ENCODE assay signal across 16 mouse cellular contexts in genomic region chr5:35395566-35396440, GRCm38 (mm10). TPM values are rescaled to one million over a fixed set of nuclear protein-coding genes. Genes with fewer than 3 reads are reported as not detected.
DNase-seq lines count a peak whose midpoint lies in the region; ATAC-seq and TF ChIP-seq lines count a peak whose summit lies in the region.
"Had no signal": no experiment of that assay in that cellular context is flagged by ENCODE, and none has a peak within 500 bp of the region (broad histone marks: within the 10 kb centered on the region; RNA-seq: fewer than 3 reads in every experiment).

No protein-coding gene starts in this region.

- no peak for ATAC-seq in heart, embryonic 16.5 days (replicated peaks; ENCODE audit: extremely low read depth, insufficient read depth, low FRiP score)
- ATAC-seq in lung, embryonic 16.5 days (ENCODE audit: low read depth), result no peak
- no peak for ATAC-seq in embryonic facial prominence, embryonic 13.5 days (ENCODE audit: insufficient number of reproducible peaks, insufficient read depth, low FRiP score, low TSS enrichment, low read depth)
- ATAC-seq in granulocyte monocyte progenitor cell, adult 5-6 weeks (replicated peaks; ENCODE audit: poor library complexity, severe bottlenecking), result no peak
- ATAC-seq: forebrain, embryonic 16.5 days had no signal

- 5% methylated on average over 9 of the region's 9 CpGs for WGBS in heart, embryonic 16.5 days
- 8% methylated on average over 9 of the region's 9 CpGs for WGBS in lung, embryonic 16.5 days
- 5% methylated on average over 9 of the region's 9 CpGs for WGBS in embryonic facial prominence, embryonic 13.5 days

- peak overlapping the region; percentile 42; the same call in 1 of the 2 replicates for H3K4me2 ChIP-seq in heart, embryonic 16.5 days (ENCODE audit: low read depth, low read length)
- peak overlapping the region; percentile 19; the same call in 1 of the 2 replicates for H3K4me2 ChIP-seq in lung, embryonic 16.5 days (ENCODE audit: low read depth, low read length)
- no peak overlapping the region for H3K4me2 ChIP-seq in embryonic facial prominence, embryonic 13.5 days
- H3K4me2 ChIP-seq in myocyte (ENCODE audit: low read depth), result peak overlapping the region; percentile 27

- H3K27ac ChIP-seq in heart, embryonic 16.5 days (ENCODE audit: low read length), result no peak overlapping the region
- no peak overlapping the region for H3K27ac ChIP-seq in lung, embryonic 16.5 days (ENCODE audit: low read length)
- no peak overlapping the region for H3K27ac ChIP-seq in embryonic facial prominence, embryonic 13.5 days

- peak overlapping the region; percentile 33 for H3K4me3 ChIP-seq in heart, embryonic 16.5 days (ENCODE audit: low read length)
- H3K4me3 ChIP-seq in lung, embryonic 16.5 days (ENCODE audit: low read length), result no peak overlapping the region
- 0 out of 2 replicates have a peak overlapping the region, but pooled peaks have one; percentile 5 for H3K4me3 ChIP-seq in embryonic facial prominence, embryonic 13.5 days
- H3K4me3 ChIP-seq in myocyte, result no peak overlapping the region

- H3K79me2 ChIP-seq in myocyte (ENCODE audit: control insufficient read depth, insufficient read depth), result no peaks in the 10 kb centered on the region

- no peak overlapping the region for H3ac ChIP-seq in myocyte (ENCODE audit: control insufficient read depth, insufficient read length)

- DNase-seq in heart, postnatal 4 days, result no peak
- DNase-seq in lung, postnatal 4 days, result no peak
- DNase-seq in adrenal gland, postnatal 36 days, result no peak
- DNase-seq: cerebellum, adult 8-10 months; gastrocnemius, postnatal 36 days; kidney, adult 18-20 months; layer of hippocampus, adult 9-11 months; left cerebral cortex, postnatal 4 days; lung, postnatal 10 days had no signal

- H3K36me3 ChIP-seq in heart, embryonic 16.5 days (ENCODE audit: control insufficient read depth, insufficient read depth), result no peaks in the 10 kb centered on the region
- no peaks in the 10 kb centered on the region for H3K36me3 ChIP-seq in lung, embryonic 16.5 days (ENCODE audit: control insufficient read depth, insufficient read depth, low read length)
- no peaks in the 10 kb centered on the region for H3K36me3 ChIP-seq in embryonic facial prominence, embryonic 13.5 days
- H3K36me3 ChIP-seq in myocyte (ENCODE audit: control insufficient read depth, insufficient read depth), result no peaks in the 10 kb centered on the region

- H3K4me1 ChIP-seq in heart, embryonic 16.5 days (ENCODE audit: control insufficient read depth, insufficient read depth, low read length), result peaks cover 13% of the 10 kb centered on the region
- peaks cover 12% of the 10 kb centered on the region for H3K4me1 ChIP-seq in lung, embryonic 16.5 days (replicated peaks; ENCODE audit: control insufficient read depth, insufficient read depth, low read length)
- peaks cover 30% of the 10 kb centered on the region for H3K4me1 ChIP-seq in embryonic facial prominence, embryonic 13.5 days

- no peaks in the 10 kb centered on the region for H3K9me3 ChIP-seq in heart, embryonic 16.5 days (replicated peaks; ENCODE audit: control insufficient read depth, low read length)
- H3K9me3 ChIP-seq in lung, embryonic 16.5 days (ENCODE audit: control insufficient read depth, low read length), result no peaks in the 10 kb centered on the region
- no peaks in the 10 kb centered on the region for H3K9me3 ChIP-seq in embryonic facial prominence, embryonic 13.5 days

- H3K9ac ChIP-seq in heart, embryonic 16.5 days (ENCODE audit: low read length), result no peak overlapping the region
- no peak overlapping the region for H3K9ac ChIP-seq in lung, embryonic 16.5 days (ENCODE audit: low read length)
- no peak overlapping the region for H3K9ac ChIP-seq in embryonic facial prominence, embryonic 13.5 days

- peaks cover 95% of the 10 kb centered on the region for H3K27me3 ChIP-seq in heart, embryonic 16.5 days (ENCODE audit: control insufficient read depth, insufficient read depth, low read length)
- peaks cover 96% of the 10 kb centered on the region for H3K27me3 ChIP-seq in lung, embryonic 16.5 days (ENCODE audit: control insufficient read depth, insufficient read depth, low read depth, low read length)
- peaks cover 97% of the 10 kb centered on the region for H3K27me3 ChIP-seq in embryonic facial prominence, embryonic 13.5 days
- H3K27me3 ChIP-seq in myocyte (ENCODE audit: control insufficient read depth, insufficient read depth, insufficient read length), result peaks cover 87% of the 10 kb centered on the region

- TF ChIP-seq POLR2A in myocyte (IDR thresholded peaks at IDR 0.05; ENCODE audit: insufficient read length, low read depth), result no peak

TF ChIP-seq in myocyte, 11 proteins besides CTCF, POLR2A, EP300 and RAD21:
- TF ChIP-seq TCF3 (IDR thresholded peaks at IDR 0.05; ENCODE audit: insufficient read length, low read depth), result no peak
- TF ChIP-seq REST (IDR thresholded peaks at IDR 0.05; ENCODE audit: insufficient read depth, insufficient read length), result no peak
- no peak for TF ChIP-seq E2F4 (IDR thresholded peaks at IDR 0.05; ENCODE audit: insufficient read depth)
- no peak for TF ChIP-seq CEBPB (IDR thresholded peaks at IDR 0.05; ENCODE audit: insufficient read depth, poor library complexity, severe bottlenecking)
- no peak for TF ChIP-seq TCF12 (IDR thresholded peaks at IDR 0.05; ENCODE audit: insufficient read depth, poor library complexity, severe bottlenecking)
- no peak for TF ChIP-seq SRF (IDR thresholded peaks at IDR 0.05; ENCODE audit: control insufficient read depth, insufficient read length, low read depth)
- no peak for TF ChIP-seq MYOG (IDR thresholded peaks at IDR 0.05; ENCODE audit: control insufficient read depth in 1 of 3, insufficient read depth in 1 of 3, insufficient read length in 2 of 3, low read depth in 2 of 3)
- no peak for TF ChIP-seq MYOD1 (IDR thresholded peaks at IDR 0.05; ENCODE audit: control insufficient read depth in 1 of 3, insufficient read length in 2 of 3, low read depth in 2 of 3)
- TF ChIP-seq POLR2AphosphoS2 (IDR thresholded peaks at IDR 0.05; ENCODE audit: insufficient read length, low read depth), result no peak
- TF ChIP-seq USF1 (IDR thresholded peaks at IDR 0.05; ENCODE audit: low read depth), result no peak
- TF ChIP-seq MAX (IDR thresholded peaks at IDR 0.05; ENCODE audit: low read depth), result no peak

RNA-seq across cellular contexts. Expression of gene Hmx1, which starts 6.9 kb away (rescaled TPM):
- polyA plus RNA-seq in heart, embryonic 16.5 days (2015; fragmentation: Nextera tagmentation; extraction: Ambion mirVana), result not detected in 2 replicates
- total RNA-seq in heart, postnatal 4 days (2021), result not detected
- polyA plus RNA-seq in lung, embryonic 16.5 days (2015; fragmentation: Nextera tagmentation; extraction: Ambion mirVana), result not detected in 2 replicates
- 1.1 and 2.2 TPM in 2 replicates for polyA plus RNA-seq in embryonic facial prominence, embryonic 13.5 days (2015; fragmentation: Nextera tagmentation; extraction: Ambion mirVana)
- not detected for polyA plus RNA-seq in myocyte (2012; fragmentation: generic; extraction: Trizol)
- not detected in 2 replicates for total RNA-seq in granulocyte monocyte progenitor cell, adult 5-6 weeks (2014; fragmentation: Nextera tagmentation)
- not detected in 2 replicates for total RNA-seq in granulocyte monocyte progenitor cell, adult 5-6 weeks (2017)
- under 1 TPM in 1 of 2 experiments, not detected in 1; 0.23 TPM for total RNA-seq in adrenal gland, postnatal 36 days (2021)
- total RNA-seq: gastrocnemius, postnatal 36 days; left cerebral cortex, postnatal 4 days had no signal
- polyA plus RNA-seq: forebrain, embryonic 16.5 days; spleen, adult 2 months had no signal

Comparison
In these comparisons a context has a peak if more than half of its experiments do, and no peak if none do; other contexts are left out.
1. H3K4me3 ChIP-seq: peak in heart, embryonic 16.5 days (single experiment) and embryonic facial prominence, embryonic 13.5 days (single experiment); none in lung, embryonic 16.5 days (single experiment) and myocyte (single experiment).